Mouse (Mus musculus): Measurements from ENCODE around the gene Cabcoco1. TPM values are rescaled to one million over a fixed set of nuclear protein-coding genes. Genes with fewer than 3 reads are reported as not detected.

Cabcoco1 gene
- polyA plus RNA-seq, 1 experiment from 2014 or later = not detected

DNA sequence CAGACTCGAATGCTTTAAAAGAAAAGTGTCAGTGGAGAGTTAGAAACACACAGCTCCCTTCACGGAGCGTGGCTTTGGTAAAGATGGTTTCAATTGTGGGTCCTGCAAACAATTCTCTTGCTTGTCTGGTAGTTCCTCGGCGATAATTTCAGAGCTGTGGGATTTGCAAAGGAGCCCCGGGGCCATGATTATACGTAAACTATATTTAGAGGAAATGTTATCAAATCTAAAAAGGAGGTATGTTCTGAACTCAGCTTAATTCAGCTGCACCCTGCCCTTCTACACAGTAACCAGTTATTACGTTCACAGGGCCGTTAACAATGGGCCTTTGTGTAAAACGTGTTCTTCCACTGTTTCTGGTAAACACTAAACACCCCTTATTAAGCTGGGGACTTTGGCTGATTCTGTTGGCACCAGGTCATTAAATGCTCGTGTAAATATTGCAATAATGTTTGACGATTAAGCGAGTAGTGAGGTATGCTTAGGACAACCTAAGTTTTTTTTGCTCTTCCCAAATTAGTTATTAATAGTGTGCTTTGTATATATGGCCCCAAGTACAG, 106.6 kb downstream of the Cabcoco1 start:
- Histone ChIP-seq H3K27me3 (ENCODE audit: control insufficient read depth, insufficient read depth, low read length) (no peaks in the 10 kb centered on the region), H3K4me2 (ENCODE audit: low read depth) (no peak overlapping the region), H3K9me3 (ENCODE audit: control insufficient read depth, low read length) (no peaks in the 10 kb centered on the region), H3K36me3 (ENCODE audit: control insufficient read depth, insufficient read depth, low read length) (no peaks in the 10 kb centered on the region), H3K27ac (ENCODE audit: low read depth, low read length) (no peak overlapping the region), H3K4me3 (ENCODE audit: low read depth, low read length) (no peak overlapping the region), H3K4me1 (ENCODE audit: control insufficient read depth, insufficient read depth, low read length) (no peaks in the 10 kb centered on the region), H3K9ac (ENCODE audit: low read length) (no peak overlapping the region)
- no peak for DNase-seq (ENCODE audit: low spot score)
- ATAC-seq (ENCODE audit: insufficient read depth, low FRiP score, low TSS enrichment) = no peak
- WGBS = 86% methylated on average over 13 of the region's 13 CpGs

DNA sequence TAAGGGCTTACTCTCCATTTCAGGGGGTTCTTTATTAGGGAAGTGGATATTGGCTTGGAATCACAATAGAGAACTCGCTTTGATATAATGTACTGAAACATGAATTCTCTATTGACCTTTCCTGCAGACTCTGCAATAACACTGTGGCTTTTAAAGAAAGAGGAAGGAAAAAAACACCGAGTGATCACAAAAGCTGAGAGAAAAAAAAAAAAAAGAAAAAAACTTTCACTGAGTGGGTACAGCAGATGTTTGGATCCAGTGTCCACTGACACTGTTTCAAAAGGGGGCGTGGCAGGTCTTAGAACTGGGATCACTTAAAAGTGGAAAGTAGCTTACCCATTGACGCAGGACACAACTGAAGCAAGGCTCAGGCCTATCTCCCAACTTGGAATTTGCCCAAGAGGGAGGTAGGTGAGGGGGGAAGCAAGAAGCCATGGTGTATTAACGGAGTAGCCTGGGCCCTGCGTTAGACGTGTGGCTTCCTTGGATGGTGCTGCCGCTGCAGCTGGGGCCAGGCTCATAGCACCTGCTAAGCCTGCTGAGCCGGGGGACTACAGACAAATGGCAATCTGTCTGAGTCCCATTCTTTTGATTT, 107.6 kb downstream of the Cabcoco1 start:
- WGBS = 79% methylated on average over 9 of the region's 9 CpGs
- H3K27me3 ChIP-seq (ENCODE audit: control insufficient read depth, insufficient read depth, low read length) = no peaks in the 10 kb centered on the region

DNA sequence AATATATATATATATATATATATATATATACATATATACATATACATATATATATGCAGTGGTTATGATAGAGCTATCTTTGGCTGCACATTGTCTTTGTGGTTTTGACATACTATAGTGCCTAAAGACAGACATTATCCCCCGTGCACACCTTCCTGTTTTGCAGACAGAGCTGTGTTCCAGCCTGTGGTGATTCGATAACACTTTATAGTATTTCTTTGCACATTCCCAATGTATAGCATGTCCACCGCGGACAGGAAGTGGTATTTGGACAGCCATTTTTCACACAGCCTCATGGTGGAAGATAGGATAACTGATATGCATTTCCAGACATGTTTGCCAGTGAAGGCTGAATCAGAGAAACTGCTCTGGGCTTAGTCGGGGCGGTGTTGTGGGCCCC, 110.3 kb downstream of the Cabcoco1 start:
- H3K9ac ChIP-seq (ENCODE audit: low read length) = no peak overlapping the region
- WGBS = 95% methylated on average over 6 of the region's 6 CpGs

More for the DNA sequence above, 107.6 kb downstream of the Cabcoco1 start:
- Histone ChIP-seq H3K4me3 (ENCODE audit: low read depth, low read length) (no peak overlapping the region), H3K9me3 (ENCODE audit: control insufficient read depth, low read length) (no peaks in the 10 kb centered on the region), H3K36me3 (ENCODE audit: control insufficient read depth, insufficient read depth, low read length) (no peaks in the 10 kb centered on the region), H3K9ac (ENCODE audit: low read length) (no peak overlapping the region), H3K27ac (ENCODE audit: low read depth, low read length) (no peak overlapping the region), H3K4me2 (ENCODE audit: low read depth) (no peak overlapping the region), H3K4me1 (ENCODE audit: control insufficient read depth, insufficient read depth, low read length) (no peaks in the 10 kb centered on the region)
- DNase-seq (ENCODE audit: low spot score) (no peak), ATAC-seq (ENCODE audit: insufficient read depth, low FRiP score, low TSS enrichment) (no peak)

GRCm38 (mm10) chr10:68430929-68431328, 110.8 kb downstream of the Cabcoco1 start:
- no peak overlapping the region for H3K4me3 ChIP-seq (ENCODE audit: low read depth, low read length)
- H3K4me1 ChIP-seq (ENCODE audit: control insufficient read depth, insufficient read depth, low read length) = no peaks in the 10 kb centered on the region
- H3K27me3 ChIP-seq (ENCODE audit: control insufficient read depth, insufficient read depth, low read length) = no peaks in the 10 kb centered on the region
- no peak overlapping the region for H3K4me2 ChIP-seq (ENCODE audit: low read depth)
- WGBS = 93% methylated on average over 13 of the region's 13 CpGs
- DNase-seq (ENCODE audit: low spot score) (no peak), ATAC-seq (ENCODE audit: insufficient read depth, low FRiP score, low TSS enrichment) (no peak)
- H3K36me3 ChIP-seq (ENCODE audit: control insufficient read depth, insufficient read depth, low read length) = no peaks in the 10 kb centered on the region
- no peaks in the 10 kb centered on the region for H3K9me3 ChIP-seq (ENCODE audit: control insufficient read depth, low read length)
- no peak overlapping the region for H3K9ac ChIP-seq (ENCODE audit: low read length)
- H3K27ac ChIP-seq (ENCODE audit: low read depth, low read length) = no peak overlapping the region

More for the DNA sequence above, 110.3 kb downstream of the Cabcoco1 start:
- no peaks in the 10 kb centered on the region for H3K27me3 ChIP-seq (ENCODE audit: control insufficient read depth, insufficient read depth, low read length)
- H3K4me3 ChIP-seq (ENCODE audit: low read depth, low read length) = no peak overlapping the region
- DNase-seq (ENCODE audit: low spot score) (no peak), ATAC-seq (ENCODE audit: insufficient read depth, low FRiP score, low TSS enrichment) (no peak)
- no peaks in the 10 kb centered on the region for H3K4me1 ChIP-seq (ENCODE audit: control insufficient read depth, insufficient read depth, low read length)
- H3K9me3 ChIP-seq (ENCODE audit: control insufficient read depth, low read length) = no peaks in the 10 kb centered on the region
- H3K4me2 ChIP-seq (ENCODE audit: low read depth) = no peak overlapping the region
- no peak overlapping the region for H3K27ac ChIP-seq (ENCODE audit: low read depth, low read length)
- no peaks in the 10 kb centered on the region for H3K36me3 ChIP-seq (ENCODE audit: control insufficient read depth, insufficient read depth, low read length)

GRCm38 (mm10) chr10:68420393-68420920, 121.2 kb downstream of the Cabcoco1 start:
- Histone ChIP-seq H3K27ac (ENCODE audit: low read depth, low read length) (no peak overlapping the region), H3K9ac (ENCODE audit: low read length) (no peak overlapping the region), H3K4me3 (ENCODE audit: low read depth, low read length) (no peak overlapping the region), H3K27me3 (ENCODE audit: control insufficient read depth, insufficient read depth, low read length) (no peaks in the 10 kb centered on the region), H3K4me1 (ENCODE audit: control insufficient read depth, insufficient read depth, low read length) (no peaks in the 10 kb centered on the region), H3K36me3 (ENCODE audit: control insufficient read depth, insufficient read depth, low read length) (no peaks in the 10 kb centered on the region), H3K9me3 (ENCODE audit: control insufficient read depth, low read length) (no peaks in the 10 kb centered on the region), H3K4me2 (ENCODE audit: low read depth) (no peak overlapping the region)
- ATAC-seq (ENCODE audit: insufficient read depth, low FRiP score, low TSS enrichment) (no peak), DNase-seq (ENCODE audit: low spot score) (no peak)
- 84% methylated on average over 7 of the region's 7 CpGs for WGBS

- Histone ChIP-seq H3K36me3 (ENCODE audit: control insufficient read depth, insufficient read depth, low read length) (no peaks in the 10 kb centered on the region), H3K27me3 (ENCODE audit: control insufficient read depth, insufficient read depth, low read length) (no peaks in the 10 kb centered on the region), H3K4me1 (ENCODE audit: control insufficient read depth, insufficient read depth, low read length) (no peaks in the 10 kb centered on the region), H3K9me3 (ENCODE audit: control insufficient read depth, low read length) (no peaks in the 10 kb centered on the region), H3K4me3 (ENCODE audit: low read depth, low read length) (no peak overlapping the region), H3K27ac (ENCODE audit: low read depth, low read length) (no peak overlapping the region), H3K4me2 (ENCODE audit: low read depth) (no peak overlapping the region), H3K9ac (ENCODE audit: low read length) (no peak overlapping the region)
- ATAC-seq (ENCODE audit: insufficient read depth, low FRiP score, low TSS enrichment) = no peak
- 88% methylated on average over 2 of the region's 2 CpGs for WGBS
- no peak for DNase-seq (ENCODE audit: low spot score)
Measured at GRCm38 (mm10) chr10:68419893-68420292, 121.8 kb downstream of the Cabcoco1 start.

- H3K36me3 ChIP-seq (ENCODE audit: control insufficient read depth, insufficient read depth, low read length) = no peaks in the 10 kb centered on the region
- no peak overlapping the region for H3K4me3 ChIP-seq (ENCODE audit: low read depth, low read length)
- H3K4me1 ChIP-seq (ENCODE audit: control insufficient read depth, insufficient read depth, low read length) = no peaks in the 10 kb centered on the region
- WGBS = 86% methylated on average over 13 of the region's 13 CpGs
- no peak overlapping the region for H3K27ac ChIP-seq (ENCODE audit: low read depth, low read length)
- no peaks in the 10 kb centered on the region for H3K9me3 ChIP-seq (ENCODE audit: control insufficient read depth, low read length)
- H3K9ac ChIP-seq (ENCODE audit: low read length) = no peak overlapping the region
- H3K4me2 ChIP-seq (ENCODE audit: low read depth) = no peak overlapping the region
- no peaks in the 10 kb centered on the region for H3K27me3 ChIP-seq (ENCODE audit: control insufficient read depth, insufficient read depth, low read length)
- ATAC-seq (ENCODE audit: insufficient read depth, low FRiP score, low TSS enrichment) (no peak), DNase-seq (ENCODE audit: low spot score) (no peak)
Measured at GRCm38 (mm10) chr10:68417074-68417790, 124.5 kb downstream of the Cabcoco1 start.

DNA sequence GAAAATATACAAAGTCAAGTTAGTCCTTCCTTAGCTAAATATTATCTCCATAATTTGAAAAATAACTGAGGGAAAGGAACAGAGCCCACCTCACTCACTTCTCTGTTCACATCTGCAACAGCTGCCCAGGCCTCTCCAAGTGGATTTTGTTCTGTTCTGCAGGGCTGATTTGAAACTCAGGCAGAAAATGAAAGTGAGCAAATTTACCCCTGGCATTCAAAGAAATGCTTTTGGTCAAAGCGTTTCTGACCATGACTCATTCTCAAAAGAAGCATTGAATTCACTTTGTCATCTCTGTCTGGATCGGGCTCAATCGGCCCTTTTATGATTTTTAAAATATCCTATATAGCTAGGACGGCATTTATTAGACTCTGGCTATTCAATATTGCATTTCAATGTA, 135.8 kb downstream of the Cabcoco1 start:
- no peak for ATAC-seq (ENCODE audit: insufficient read depth, low FRiP score, low TSS enrichment)
- no peaks in the 10 kb centered on the region for H3K27me3 ChIP-seq (ENCODE audit: control insufficient read depth, insufficient read depth, low read length)
- 91% methylated on average over 4 of the region's 4 CpGs for WGBS
- DNase-seq (ENCODE audit: low spot score) = no peak
- H3K27ac ChIP-seq (ENCODE audit: low read depth, low read length) = no peak overlapping the region
- H3K9me3 ChIP-seq (ENCODE audit: control insufficient read depth, low read length) = no peaks in the 10 kb centered on the region
- H3K4me1 ChIP-seq (ENCODE audit: control insufficient read depth, insufficient read depth, low read length) = no peaks in the 10 kb centered on the region
- no peak overlapping the region for H3K9ac ChIP-seq (ENCODE audit: low read length)
- no peaks in the 10 kb centered on the region for H3K36me3 ChIP-seq (ENCODE audit: control insufficient read depth, insufficient read depth, low read length)
- no peak overlapping the region for H3K4me3 ChIP-seq (ENCODE audit: low read depth, low read length)
- no peak overlapping the region for H3K4me2 ChIP-seq (ENCODE audit: low read depth)

DNA sequence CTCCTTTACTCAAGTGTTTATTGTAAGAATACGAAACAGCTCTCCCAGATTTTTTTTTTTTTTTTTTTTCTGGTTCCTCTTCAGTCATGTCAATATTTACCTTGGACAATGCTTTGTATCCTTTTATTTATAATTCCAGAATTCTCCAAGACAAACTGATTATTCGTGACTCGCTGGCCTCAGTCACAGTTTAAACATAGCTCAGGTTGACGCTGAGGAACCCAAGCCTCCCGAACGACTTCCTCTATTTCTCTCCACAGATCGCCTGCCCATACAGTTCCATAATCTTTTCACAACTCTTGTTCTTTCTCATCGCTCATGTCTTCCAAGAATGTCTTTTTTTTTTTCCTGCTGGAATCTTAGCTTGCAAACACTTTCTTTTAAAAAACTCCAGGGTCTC, 144.9 kb downstream of the Cabcoco1 start:
- H3K27ac ChIP-seq (ENCODE audit: low read depth, low read length) = no peak overlapping the region
- no peak for DNase-seq (ENCODE audit: low spot score)
- 90% methylated on average over 8 of the region's 8 CpGs for WGBS
- no peaks in the 10 kb centered on the region for H3K27me3 ChIP-seq (ENCODE audit: control insufficient read depth, insufficient read depth, low read length)
- H3K4me1 ChIP-seq (ENCODE audit: control insufficient read depth, insufficient read depth, low read length) = no peaks in the 10 kb centered on the region
- no peak overlapping the region for H3K4me2 ChIP-seq (ENCODE audit: low read depth)
- no peaks in the 10 kb centered on the region for H3K36me3 ChIP-seq (ENCODE audit: control insufficient read depth, insufficient read depth, low read length)
- H3K4me3 ChIP-seq (ENCODE audit: low read depth, low read length) = no peak overlapping the region
- no peaks in the 10 kb centered on the region for H3K9me3 ChIP-seq (ENCODE audit: control insufficient read depth, low read length)
- no peak for ATAC-seq (ENCODE audit: insufficient read depth, low FRiP score, low TSS enrichment)
- H3K9ac ChIP-seq (ENCODE audit: low read length) = no peak overlapping the region
